Mouse (Mus musculus) intestine, embryonic 16.5 days (tissue): ENCODE data around the gene Slc30a5. TPM values are rescaled to one million over a fixed set of nuclear protein-coding genes. Genes with fewer than 3 reads are reported as not detected.
"Not testable (repeated sequence)": the region's sequence is repeated elsewhere in the genome, so short reads cannot be mapped to it uniquely, and the experiment has no call there.

Experiments
- ATAC-seq: fragments of 200-750 bp; cut with Nextera tagmentation; 2 replicates; pipeline ENCODE4 v1.8.0; 2017; ENCODE audit warnings: moderate TSS enrichment, moderate library complexity
- H3K27ac ChIP-seq: fragments of 300-500 bp; sonication (generic); 2 replicates; pipeline ENCODE4 v1.5.1; 2014; ENCODE audit warnings: mild to moderate bottlenecking, low read length
- H3K27me3 ChIP-seq: fragments of 300-500 bp; sonication (generic); replicated peaks from 2 replicates; pipeline ENCODE4 v1.6.1; 2014; ENCODE audit warnings: low read length, control low read depth, mixed read lengths; ENCODE audit not compliant: control insufficient read depth, insufficient read depth
- H3K36me3 ChIP-seq: fragments of 300-500 bp; sonication (generic); 2 replicates; pipeline ENCODE4 v1.6.1; 2014; ENCODE audit warnings: low read length, control low read depth; ENCODE audit not compliant: control insufficient read depth, insufficient read depth
- H3K4me1 ChIP-seq: fragments of 300-500 bp; sonication (generic); 2 replicates; pipeline ENCODE4 v1.6.1; 2014; ENCODE audit warnings: low read length, control low read depth, mixed read lengths; ENCODE audit not compliant: control insufficient read depth, insufficient read depth
- H3K4me2 ChIP-seq: fragments of 300-500 bp; sonication (generic); 2 replicates; pipeline ENCODE4 v1.6.1; 2014; ENCODE audit warnings: low read depth, low read length, control low read depth
- H3K4me3 ChIP-seq: fragments of 300-500 bp; sonication (generic); 2 replicates; pipeline ENCODE4 v1.5.1; 2014; ENCODE audit warnings: mild to moderate bottlenecking, low read length
- H3K9ac ChIP-seq: fragments of 300-500 bp; sonication (generic); 2 replicates; pipeline ENCODE4 v1.6.1; 2014; ENCODE audit warnings: low read depth, low read length
- H3K9me3 ChIP-seq: fragments of 300-500 bp; sonication (generic); 2 replicates; pipeline ENCODE4 v1.6.1; 2016; ENCODE audit warnings: low read length, control low read depth; ENCODE audit not compliant: control insufficient read depth
- WGBS: fragments of 180-500 bp; shearing (Covaris S2); extraction: QIAGEN DNeasy Blood & Tissue Kit; methylation state at CpG from one replicate; pipeline ENCODE4 v1.1.7; 2014; 5-methylcytosine and 5-hydroxymethylcytosine counted together
- polyA plus RNA-seq: library from polyadenylated mRNA; unstranded; fragments of >200 nt; fragmentation: Nextera tagmentation; extraction: Ambion mirVana; gene quantifications from 2 replicates; pipeline ENCODE4 v1.2.1, GENCODE M21; 2015

Gene Slc30a5
- polyA plus RNA-seq, 1 experiment from 2014 or later = 59.1 TPM

DNA sequence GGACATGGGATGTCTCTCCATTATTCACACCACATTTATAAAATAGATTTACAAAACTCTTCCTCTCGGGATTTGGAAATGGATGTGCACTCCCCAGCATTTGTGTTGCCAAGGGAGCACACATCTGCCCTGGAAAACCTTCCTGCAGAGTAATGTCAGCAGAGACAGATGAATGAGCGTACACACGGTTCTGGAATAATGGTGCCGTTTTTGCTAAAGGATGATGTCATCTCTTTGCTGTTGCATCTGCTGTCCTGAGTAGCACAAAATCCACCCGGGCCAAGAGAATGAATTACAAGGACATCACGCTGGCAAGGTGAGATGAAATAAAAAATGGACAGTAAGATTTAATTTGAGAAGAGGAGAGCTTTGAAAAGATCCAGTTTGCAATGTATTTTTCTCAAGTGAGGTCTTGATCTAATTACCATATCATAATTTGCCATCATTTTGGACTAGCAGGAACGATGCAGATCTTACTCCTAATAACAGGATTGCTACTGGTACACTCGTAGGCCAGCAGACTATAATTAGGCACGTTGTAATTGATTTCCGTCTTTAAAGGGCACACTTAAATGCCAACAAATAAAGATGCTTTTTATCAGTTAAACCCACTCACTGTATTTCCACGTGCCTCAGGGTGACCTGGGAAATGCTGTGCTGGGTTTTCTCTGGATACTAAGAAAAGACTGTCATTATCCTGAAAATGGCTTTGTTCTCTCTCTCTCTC lies 38.4 kb upstream of the Slc30a5 start:
- no peak for ATAC-seq
- Histone ChIP-seq H3K27me3 (no peaks in the 10 kb centered on the region), H3K36me3 (no peaks in the 10 kb centered on the region), H3K4me3 (no peak overlapping the region), H3K27ac (no peak overlapping the region), H3K9me3 (no peaks in the 10 kb centered on the region), H3K4me1 (no peaks in the 10 kb centered on the region), H3K4me2 (no peak overlapping the region), H3K9ac (no peak overlapping the region)
- WGBS = 54% methylated on average over 11 of the region's 11 CpGs

DNA sequence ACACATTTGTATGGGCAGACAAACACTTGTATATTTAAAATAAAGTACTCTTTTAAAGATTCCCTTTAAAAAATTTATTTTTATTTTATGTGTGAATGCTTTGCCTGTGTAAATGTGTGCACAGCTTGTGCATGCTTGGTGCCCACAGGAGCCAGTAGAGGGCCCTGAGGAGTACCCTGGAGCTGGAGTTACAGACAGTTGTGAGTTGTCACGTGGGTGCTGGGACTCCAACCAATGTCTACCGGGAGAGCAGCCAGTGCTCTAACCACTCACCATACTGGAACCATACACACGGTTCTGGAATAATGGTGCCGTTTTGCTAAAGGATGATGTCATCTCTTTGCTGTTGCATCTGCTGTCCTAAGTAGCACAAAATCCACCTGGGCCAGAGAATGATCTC lies 36.6 kb upstream of the Slc30a5 start:
- WGBS = 76% methylated on average over 4 of the region's 4 CpGs
- no peak for ATAC-seq
- no peaks in the 10 kb centered on the region for H3K9me3 ChIP-seq
- no peaks in the 10 kb centered on the region for H3K27me3 ChIP-seq
- no peak overlapping the region for H3K9ac ChIP-seq
- no peak overlapping the region for H3K4me2 ChIP-seq
- peaks cover 5% of the 10 kb centered on the region for H3K4me1 ChIP-seq
- no peak overlapping the region for H3K4me3 ChIP-seq
- no peak overlapping the region for H3K27ac ChIP-seq
- no peaks in the 10 kb centered on the region for H3K36me3 ChIP-seq

DNA sequence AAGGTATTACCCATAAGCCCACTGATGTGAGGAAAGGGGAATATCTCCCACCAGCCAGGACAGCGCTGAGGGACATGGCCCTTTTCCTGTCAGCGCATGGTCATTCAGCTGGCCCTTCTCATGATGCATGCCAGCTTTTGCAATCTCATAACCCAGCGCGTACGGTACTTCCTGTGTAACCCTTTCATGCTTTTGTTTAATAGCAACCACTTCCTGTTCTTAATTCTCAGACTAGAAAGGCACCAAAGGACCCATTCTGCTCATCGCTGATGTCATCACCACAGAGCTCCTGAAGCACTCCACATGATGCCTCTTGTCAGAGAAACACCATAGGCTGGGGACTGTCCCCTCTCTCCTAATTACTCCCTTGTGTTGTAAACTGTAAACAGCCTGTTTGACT lies 33.1 kb upstream of the Slc30a5 start:
- Histone ChIP-seq H3K4me2 (no peak overlapping the region), H3K27me3 (no peaks in the 10 kb centered on the region), H3K4me1 (peaks cover 5% of the 10 kb centered on the region), H3K36me3 (no peaks in the 10 kb centered on the region), H3K9ac (no peak overlapping the region), H3K27ac (no peak overlapping the region), H3K9me3 (no peaks in the 10 kb centered on the region), H3K4me3 (no peak overlapping the region)
- ATAC-seq = peak; percentile 40; the same call in 1 of the 2 replicates
- WGBS = 63% methylated on average over 6 of the region's 6 CpGs

DNA sequence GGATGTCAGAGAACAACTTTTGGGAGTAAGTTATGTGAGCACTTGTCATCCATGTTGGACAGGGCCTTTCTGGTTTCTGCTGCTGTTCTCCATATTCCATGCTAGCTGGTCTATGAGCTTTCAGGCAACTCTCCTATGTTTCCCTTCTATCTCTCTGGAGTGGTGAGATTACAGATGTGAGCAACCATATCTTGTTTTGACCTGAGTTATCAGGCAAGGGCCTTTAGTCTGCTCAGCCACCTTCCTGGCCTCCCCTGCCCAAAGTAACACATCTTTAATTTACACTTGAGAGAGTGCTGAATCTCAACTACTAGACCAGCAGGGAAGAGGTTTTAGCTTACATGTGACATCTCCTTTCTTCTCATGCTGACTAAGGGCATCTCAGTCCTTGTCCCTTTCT lies 32.5 kb upstream of the Slc30a5 start:
- 0 out of 2 replicates have a peak, but pooled peaks have one; percentile 46 for ATAC-seq
- H3K4me1 ChIP-seq = peaks cover 5% of the 10 kb centered on the region
- H3K27me3 ChIP-seq = no peaks in the 10 kb centered on the region

DNA sequence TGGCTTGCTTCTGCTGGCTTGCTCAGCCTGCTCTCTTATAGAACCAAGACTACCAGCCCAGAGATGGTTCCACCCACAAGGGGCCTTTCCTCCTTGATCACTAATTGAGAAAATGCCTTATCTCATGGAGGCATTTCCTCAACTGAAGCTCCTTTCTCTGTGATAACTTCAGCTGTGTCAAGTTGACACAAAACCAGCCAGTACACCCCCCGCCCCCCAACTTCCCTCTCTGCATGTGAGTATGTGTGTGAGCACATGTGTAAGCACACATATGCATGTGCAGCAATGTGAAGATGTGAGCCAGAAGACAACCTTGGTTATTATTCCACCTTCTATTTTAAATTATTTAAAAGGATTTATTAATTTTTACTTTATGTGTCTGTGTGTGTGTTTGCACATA lies 30.7 kb upstream of the Slc30a5 start:
- H3K4me1 ChIP-seq, H3K4me3 ChIP-seq, H3K9ac ChIP-seq, H3K9me3 ChIP-seq, H3K27ac ChIP-seq, H3K4me2 ChIP-seq, H3K36me3 ChIP-seq, H3K27me3 ChIP-seq, ATAC-seq: not testable (repeated sequence)
- WGBS = 81% methylated on average over 1 of the region's 1 CpGs

More for the DNA sequence above, 32.5 kb upstream of the Slc30a5 start:
- Histone ChIP-seq H3K4me2 (no peak overlapping the region), H3K36me3 (no peaks in the 10 kb centered on the region), H3K4me3 (no peak overlapping the region), H3K9me3 (no peaks in the 10 kb centered on the region), H3K9ac (no peak overlapping the region), H3K27ac (no peak overlapping the region)

DNA sequence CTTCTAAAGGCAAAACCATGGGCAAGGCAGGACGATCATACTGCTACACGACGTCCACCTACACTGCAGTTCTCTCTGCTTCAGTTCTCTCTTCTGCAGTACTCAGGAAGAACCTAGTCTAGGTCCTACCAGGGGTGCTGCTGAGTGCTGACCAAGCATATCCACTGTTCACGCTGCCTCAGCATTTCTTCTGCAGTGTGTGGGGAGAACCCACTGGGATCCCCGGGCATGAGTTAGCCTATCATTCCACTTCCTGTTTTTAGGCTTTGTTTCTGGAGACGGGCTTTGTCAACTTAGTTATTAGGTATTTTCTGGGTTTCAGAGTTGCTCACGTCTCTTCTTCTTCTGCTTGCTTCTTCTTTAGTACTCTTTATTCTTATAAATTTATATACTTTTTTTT lies 25.9 kb upstream of the Slc30a5 start:
- H3K9me3 ChIP-seq = no peaks in the 10 kb centered on the region
- 86% methylated on average over 7 of the region's 7 CpGs for WGBS

DNA sequence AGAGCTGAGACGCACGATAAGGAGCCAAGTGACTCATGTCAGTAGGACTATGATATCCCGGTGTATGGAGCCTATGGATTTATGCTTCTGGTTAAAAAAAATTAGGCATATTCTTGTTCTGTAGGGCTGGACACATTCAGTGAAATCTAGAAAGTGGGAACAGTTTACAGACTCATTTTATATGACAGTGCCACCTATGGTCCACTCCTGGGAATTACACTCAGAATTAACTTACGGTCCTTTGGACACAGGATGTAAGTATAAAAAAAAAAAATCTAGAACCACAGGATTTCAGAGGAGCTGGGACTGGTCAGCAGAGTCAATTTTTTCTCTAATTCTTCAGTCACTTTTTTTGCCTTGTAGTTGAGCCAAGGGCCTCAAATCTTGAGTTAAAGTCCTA lies 20.9 kb upstream of the Slc30a5 start:
- Histone ChIP-seq H3K36me3 (no peaks in the 10 kb centered on the region), H3K4me3 (no peak overlapping the region), H3K27ac (no peak overlapping the region), H3K4me1 (no peaks in the 10 kb centered on the region), H3K4me2 (no peak overlapping the region), H3K9me3 (no peaks in the 10 kb centered on the region), H3K9ac (no peak overlapping the region), H3K27me3 (no peaks in the 10 kb centered on the region)
- peak; percentile 44; the same call in 1 of the 2 replicates for ATAC-seq
- 47% methylated on average over 4 of the region's 4 CpGs for WGBS

More for the DNA sequence above, 25.9 kb upstream of the Slc30a5 start:
- Histone ChIP-seq H3K4me1 (no peaks in the 10 kb centered on the region), H3K27me3 (no peaks in the 10 kb centered on the region), H3K9ac (no peak overlapping the region), H3K4me2 (no peak overlapping the region), H3K36me3 (no peaks in the 10 kb centered on the region), H3K27ac (no peak overlapping the region), H3K4me3 (no peak overlapping the region)
- ATAC-seq = no peak

DNA sequence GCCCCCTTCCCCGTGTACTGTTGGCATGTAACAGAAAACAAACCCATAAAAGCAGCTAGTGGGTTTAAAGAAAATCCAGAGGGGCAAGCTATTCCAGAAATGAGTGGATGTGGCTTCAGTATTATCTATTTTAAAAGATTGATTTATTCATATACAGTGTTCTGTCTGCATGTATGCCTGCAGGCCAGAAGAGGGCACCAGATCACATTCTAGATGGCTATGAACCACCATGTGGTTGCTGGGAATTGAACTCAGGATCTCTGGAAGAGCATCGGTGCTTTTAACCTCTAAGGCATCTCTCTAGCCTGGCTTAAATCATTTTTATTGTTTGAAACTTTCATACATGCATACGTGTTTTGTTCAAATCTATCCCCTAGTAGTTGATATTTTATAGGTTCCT lies 19.9 kb upstream of the Slc30a5 start:
- ATAC-seq = no peak
- H3K27ac ChIP-seq = no peak overlapping the region

DNA sequence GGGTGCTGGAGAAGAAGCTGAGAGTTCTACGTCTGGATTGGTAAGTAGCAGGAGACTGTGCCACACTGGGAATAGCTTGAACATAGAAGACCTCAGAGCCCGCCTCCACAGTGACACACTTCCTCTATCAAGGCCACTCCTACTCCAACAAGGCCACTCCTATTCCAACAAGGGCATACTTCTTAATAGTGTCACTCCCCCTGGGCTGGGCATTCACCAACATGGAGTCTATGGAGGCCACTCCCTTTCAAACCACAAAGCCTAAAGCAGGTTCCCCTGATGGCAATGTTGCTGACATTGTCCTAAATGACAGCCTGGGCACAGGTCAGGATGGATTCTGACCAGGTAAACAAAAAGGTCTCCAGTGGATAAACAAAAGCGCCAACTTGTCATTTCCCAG lies 15.9 kb upstream of the Slc30a5 start:
- H3K9ac ChIP-seq = no peak overlapping the region
- H3K36me3 ChIP-seq = no peaks in the 10 kb centered on the region
- 89% methylated on average over 3 of the region's 3 CpGs for WGBS
- ATAC-seq = no peak
- H3K9me3 ChIP-seq = no peaks in the 10 kb centered on the region
- no peak overlapping the region for H3K4me2 ChIP-seq
- H3K27me3 ChIP-seq = no peaks in the 10 kb centered on the region
- H3K4me1 ChIP-seq = no peaks in the 10 kb centered on the region
- H3K27ac ChIP-seq = no peak overlapping the region
- no peak overlapping the region for H3K4me3 ChIP-seq

More for the DNA sequence above, 19.9 kb upstream of the Slc30a5 start:
- Histone ChIP-seq H3K27me3 (no peaks in the 10 kb centered on the region), H3K4me2 (no peak overlapping the region), H3K9ac (no peak overlapping the region), H3K4me3 (no peak overlapping the region), H3K36me3 (no peaks in the 10 kb centered on the region), H3K4me1 (no peaks in the 10 kb centered on the region), H3K9me3 (no peaks in the 10 kb centered on the region)
- WGBS = 76% methylated on average over 3 of the region's 3 CpGs
